Mouse (Mus musculus) ovary, postnatal 36 days (tissue): ENCODE measurements at regions not wholly inside any gene's neighbourhood (a gene's known extent, or its start where the extent isn't known, plus 50 kb on each side); places are given as distances from the start of the nearest gene placed in this dataset.
"Not testable (repeated sequence)": the region's sequence is repeated elsewhere in the genome, so short reads cannot be mapped to it uniquely, and the experiment has no call there.

Experiments used
- DNase-seq: peaks from one replicate; pipeline ENCODE4 v3.0.0; 2022; ENCODE audit warnings: low spot score, mixed read lengths

DNA sequence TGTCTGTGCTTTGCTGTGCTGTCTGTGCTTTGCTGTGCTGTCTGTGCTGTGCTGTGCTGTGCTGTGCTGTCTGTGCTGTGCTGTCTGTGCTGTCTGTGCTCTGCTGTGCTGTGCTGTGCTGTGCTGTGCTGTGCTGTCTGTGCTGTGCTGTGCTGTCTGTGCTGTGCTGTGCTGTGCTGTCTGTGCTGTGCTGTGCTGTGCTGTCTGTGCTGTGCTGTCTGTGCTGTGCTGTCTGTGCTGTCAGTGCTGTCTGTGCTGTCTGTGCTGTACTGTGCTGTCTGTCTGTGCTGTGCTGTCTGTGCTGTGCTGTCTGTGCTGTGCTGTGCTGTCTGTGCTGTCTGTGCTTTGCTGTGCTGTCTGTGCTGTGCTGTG, 196.5 kb downstream of the Tcp10c start:
- not testable (repeated sequence) for DNase-seq

DNA sequence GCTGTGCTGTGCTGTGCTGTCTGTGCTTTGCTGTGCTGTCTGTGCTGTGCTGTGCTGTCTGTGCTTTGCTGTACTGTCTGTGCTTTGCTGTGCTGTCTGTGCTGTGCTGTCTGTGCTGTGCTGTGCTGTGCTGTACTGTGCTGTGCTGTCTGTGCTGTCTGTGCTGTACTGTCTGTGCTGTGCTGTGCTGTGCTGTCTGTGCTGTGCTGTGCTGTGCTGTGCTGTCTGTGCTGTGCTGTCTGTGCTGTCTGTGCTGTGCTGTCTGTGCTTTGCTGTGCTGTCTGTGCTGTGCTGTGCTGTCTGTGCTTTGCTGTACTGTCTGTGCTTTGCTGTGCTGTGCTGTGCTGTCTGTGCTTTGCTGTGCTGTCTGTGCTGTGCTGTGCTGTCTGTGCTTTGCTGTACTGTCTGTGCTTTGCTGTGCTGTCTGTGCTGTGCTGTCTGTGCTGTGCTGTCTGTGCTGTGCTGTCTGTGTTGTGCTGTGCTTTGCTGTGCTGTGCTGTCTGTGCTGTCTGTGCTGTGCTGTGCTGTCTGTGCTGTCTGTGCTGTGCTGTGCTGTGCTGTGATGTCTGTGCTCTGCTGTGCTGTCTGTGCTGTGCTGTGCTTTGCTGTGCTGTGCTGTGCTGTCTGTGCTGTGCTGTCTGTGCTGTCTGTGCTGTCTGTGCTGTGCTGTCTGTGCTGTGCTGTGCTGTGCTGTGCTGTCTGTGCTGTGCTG, 197.5 kb downstream of the Tcp10c start:
- DNase-seq = not testable (repeated sequence)

DNA sequence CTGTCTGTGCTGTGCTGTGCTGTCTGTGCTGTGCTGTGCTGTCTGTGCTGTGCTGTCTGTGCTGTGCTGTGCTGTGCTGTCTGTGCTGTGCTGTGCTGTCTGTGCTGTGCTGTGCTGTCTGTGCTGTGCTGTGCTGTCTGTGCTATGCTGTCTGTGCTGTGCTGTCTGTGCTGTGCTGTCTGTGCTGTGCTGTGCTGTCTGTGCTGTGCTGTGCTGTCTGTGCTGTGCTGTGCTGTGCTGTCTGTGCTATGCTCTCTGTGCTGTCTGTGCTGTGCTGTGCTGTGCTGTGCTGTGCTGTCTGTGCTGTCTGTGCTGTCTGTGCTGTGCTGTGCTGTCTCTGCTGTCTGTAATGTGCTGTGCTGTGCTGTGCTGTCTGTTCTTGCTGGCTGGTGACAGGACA, 198.5 kb downstream of the Tcp10c start:
- not testable (repeated sequence) for DNase-seq

DNA sequence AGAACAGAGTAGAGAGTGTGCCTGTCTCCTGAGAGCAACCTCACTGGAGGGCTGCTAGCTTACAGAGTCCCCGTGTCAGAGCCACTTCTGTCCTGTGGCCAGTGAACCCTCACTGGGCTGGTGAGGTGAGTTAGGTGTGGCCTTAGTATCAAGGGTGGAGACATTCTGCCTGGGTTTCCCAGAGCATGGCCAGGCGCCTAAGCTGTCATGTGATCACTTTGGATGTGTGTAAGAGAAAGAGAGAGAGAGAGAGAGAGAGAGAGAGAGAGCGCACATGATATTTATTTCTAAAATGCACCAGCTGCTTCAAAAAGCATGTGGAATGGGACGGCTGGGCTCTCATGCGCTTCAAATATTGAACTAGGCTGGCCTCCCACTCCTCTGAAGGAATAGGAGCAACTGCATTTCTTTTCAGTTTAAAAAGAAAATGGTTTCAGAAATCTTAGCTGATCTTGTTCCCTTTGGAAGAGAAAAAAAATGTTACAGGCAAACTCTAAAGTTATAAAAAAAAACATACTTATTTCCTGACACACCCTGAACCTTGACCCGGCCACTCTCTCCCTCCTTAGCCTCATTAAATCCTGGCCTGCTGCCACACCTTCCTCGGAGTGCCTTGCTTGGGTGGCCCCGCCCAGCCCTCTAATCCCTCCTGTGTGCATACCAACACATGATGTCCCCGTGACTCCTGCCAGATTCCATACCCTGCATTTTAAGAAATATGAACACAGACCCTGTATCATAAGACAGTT, 201.1 kb downstream of the Tcp10c start:
- peak; percentile 43 for DNase-seq

DNA sequence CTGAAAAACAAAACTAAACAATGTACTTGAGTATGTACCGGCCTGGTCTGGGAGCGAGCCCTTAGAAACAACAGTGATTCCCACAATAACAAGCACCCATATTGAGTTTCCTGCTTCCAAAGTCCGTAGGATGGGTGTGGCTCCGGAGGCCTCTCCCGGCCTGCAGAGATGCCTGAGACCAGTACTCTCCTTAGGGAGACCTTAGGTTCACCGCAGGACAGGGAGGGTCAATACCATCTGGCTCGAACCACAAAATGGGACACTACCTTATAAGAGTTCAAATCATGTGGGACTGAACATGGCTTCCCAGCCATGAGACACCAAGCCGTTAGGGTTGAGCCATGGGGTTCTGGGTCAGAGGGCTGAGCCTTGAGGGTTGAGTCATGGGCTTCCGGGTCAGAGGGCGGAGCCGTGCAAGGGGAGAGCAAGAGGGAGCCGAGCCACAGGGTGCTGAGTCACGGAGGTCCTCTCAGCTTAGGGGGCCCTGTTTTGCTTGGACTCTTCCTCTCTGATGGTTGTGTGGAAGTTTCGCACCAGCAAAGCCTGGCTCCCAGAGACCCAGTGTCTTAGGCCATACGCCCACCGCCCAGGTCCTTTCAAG, 201.8 kb downstream of the Tcp10c start:
- not testable (repeated sequence) for DNase-seq

DNA sequence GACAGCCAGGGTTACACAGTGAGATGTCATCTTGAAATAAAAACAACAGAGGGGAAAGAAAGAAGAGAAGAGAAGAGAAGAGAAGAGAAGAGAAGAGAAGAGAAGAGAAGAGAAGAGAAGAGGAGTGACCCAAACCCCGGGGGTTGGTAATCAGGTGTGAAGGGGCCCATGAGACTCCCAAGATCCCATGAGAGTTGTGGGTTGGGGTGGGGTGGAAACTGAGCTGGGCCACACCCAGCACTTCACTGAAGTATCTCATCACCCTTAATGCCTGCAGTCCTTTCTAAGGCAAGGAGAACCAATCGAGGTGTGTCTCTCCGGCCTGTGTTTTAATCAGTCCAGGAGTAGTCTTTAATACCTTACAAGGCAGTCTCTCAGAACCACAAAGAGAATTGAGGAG, 201.5 kb upstream of the Afdn start:
- no peak for DNase-seq

DNA sequence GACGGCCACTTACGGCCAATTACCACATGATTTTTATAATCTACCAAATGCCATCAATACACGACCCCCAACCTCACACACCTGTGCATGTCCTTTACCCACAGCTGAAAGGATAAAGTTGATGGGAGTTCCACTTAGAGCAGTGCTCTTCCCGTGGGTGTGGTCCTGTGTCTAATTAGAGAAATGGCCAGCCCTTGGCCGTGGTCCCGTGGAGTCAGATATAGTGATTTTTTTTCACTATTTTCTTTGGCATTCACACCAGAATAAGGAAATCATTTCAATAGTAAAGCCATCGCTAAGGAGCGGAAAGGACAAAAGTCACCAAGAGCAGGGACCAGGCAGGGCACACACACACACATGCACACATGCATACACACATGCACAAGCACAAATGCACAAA, 199.0 kb upstream of the Afdn start:
- no peak for DNase-seq

DNA sequence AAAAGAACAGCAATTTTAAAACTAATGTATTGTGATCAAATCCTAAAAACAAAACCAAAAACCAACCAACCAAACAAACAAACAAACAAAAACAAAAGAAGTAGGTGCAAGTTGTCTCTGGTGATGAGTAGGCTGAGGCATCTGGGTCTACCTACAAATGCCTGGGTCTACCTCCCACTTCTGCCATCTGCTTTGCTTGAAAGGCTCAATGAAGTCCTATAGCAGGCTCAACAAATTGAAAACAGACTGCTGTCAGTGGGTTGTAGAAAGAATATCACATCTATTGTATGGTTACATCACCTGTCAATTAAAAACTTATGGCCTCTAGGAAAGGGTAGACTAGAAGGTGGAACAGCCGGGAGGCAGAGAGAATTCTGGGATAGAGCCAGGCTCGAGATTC, 197.4 kb upstream of the Afdn start:
- DNase-seq = no peak

DNA sequence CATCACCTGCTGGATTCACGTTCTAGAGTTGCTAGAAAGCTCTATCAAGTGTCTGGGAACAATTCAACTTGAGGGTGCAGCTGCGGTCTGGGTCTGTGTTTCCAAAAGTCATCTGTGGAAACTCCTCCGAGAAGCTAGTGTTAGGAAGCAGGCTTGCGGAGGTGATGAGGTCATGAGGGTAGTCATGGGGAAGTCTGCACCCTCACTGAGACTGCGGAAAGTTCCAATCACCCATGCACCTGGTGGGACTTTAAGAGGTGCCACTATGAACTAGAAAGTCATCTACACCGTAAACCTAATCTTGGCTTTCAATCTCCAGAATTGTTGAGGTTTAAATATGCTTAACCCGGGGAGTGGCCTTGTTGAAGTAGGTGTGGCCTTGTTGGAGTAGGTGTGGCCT, 195.5 kb upstream of the Afdn start:
- DNase-seq = no peak

DNA sequence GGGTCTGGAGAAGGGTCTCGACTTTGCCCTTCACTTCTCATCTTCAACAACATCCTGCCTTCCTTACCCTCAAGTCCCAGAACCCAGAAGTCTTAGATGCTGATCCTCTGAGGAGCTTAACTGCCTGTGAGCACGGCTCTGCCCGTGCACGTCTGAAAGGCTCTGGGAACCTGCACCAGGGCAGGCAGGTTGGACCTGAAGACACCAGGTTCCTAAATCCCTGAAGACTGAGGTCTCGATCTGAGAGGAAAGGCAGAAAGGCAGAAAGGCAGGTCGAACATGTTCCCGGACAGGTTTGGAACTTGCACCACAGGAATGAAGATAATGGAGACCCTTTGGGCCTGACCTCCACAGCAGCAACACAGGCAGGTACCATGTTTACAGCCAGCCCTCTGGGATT, 193.7 kb upstream of the Afdn start:
- no peak for DNase-seq

DNA sequence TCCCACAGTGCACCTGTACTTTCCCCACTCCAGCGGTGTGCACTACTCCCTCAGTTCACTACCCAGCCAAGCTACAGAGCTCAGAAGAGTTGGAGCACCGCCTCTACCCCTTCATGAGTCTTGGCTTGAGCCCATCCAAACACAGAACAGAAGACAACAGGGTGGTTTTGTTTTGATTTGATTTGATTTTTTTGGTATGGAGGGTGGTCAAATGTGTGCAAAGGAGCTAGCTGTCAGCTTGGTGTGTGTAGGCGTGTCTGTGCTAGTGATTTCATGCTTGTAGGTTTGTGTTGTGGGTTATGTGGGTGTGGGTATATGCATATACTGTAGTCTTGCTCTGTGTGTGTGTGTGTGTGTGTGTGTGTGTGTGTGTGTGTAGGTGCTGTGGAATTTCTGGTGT, 193.2 kb upstream of the Afdn start:
- DNase-seq = no peak

DNA sequence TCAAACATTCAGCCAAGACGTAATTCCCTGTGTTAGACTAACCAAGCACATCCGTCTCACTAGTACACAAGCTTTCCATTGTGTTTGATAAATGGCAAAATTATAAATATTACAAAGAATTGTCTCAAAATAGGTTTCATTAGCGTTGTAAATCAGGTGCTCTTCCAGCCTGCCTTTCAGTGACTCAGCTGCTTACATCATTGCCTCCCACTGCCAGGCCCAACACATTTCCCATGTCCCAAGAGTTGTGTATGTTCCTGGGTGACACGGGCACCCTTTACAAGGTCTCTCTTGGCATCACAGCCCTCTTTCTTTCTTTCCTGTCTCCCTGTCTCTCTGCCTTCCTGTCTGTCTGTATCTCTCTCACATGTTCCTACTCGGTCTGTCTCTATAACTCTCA, 189.5 kb upstream of the Afdn start:
- DNase-seq = no peak

DNA sequence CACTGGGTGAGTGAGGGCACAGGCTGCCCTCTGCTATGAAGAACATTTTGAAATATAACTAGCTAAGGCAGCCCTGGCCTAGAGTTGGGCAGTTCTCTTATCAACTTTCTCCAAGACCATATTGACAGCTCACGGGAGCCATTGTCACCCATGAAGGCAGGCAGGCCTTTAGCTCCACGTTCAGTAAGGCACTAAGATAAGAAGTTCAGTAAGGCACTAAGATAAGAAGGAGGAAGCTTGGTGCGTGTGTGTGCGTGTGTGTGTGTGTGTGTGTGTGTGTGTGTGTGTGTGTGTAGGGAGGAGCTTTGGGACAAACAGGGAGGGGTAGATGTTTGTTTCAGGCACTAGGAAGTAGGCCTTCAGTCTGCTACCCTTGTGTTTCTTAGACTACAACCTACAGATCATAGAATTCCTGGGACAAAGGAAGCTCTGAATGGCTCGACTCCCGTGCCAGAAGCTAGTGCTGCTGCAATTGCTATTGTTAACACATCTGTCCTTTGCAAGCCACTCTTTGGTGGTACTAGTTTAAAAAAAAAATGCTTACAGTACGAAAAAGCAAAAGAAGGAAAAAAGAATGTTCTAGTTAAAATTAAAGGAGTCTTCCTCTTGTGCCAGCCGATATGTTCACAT, 188.0 kb upstream of the Afdn start:
- no peak for DNase-seq

DNA sequence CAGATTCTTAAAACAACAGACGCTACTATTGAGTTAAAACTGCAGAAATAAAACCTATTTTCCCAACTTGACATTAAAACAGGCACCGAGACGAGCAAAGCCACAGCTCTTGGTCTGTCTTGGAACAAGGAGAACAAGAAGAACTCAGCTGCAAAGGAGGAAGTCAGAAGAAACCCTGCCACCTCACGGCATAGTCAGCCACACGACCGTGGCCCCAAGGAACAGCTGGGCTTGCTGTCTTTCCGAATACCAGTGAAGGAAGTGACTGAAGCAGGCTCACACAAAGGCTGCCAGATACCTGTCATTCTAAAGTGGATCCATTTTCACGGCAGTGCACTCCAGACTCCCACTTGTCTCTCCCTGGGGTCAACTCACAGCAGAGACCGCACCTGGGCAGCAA, 187.3 kb upstream of the Afdn start:
- DNase-seq = no peak

DNA sequence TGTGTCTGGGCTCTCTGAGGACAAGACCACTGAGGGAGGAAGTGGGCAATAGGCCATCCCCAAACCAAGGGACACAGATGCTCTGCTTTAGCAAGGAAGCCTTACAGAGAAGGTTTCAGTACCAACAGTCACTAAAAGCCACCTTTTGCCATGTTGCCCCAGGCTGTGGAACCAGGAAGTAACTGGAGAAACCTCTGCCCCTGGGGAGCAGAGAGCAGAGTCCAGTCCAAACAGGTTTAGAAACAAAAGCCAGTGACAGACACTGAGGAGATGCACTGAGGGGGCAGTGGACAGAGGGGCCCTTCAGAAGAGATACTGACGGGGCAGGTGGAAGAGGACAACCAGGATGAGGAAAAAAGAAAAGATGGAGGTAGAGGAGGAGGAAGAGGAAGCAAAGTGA, 186.2 kb upstream of the Afdn start:
- no peak for DNase-seq

DNA sequence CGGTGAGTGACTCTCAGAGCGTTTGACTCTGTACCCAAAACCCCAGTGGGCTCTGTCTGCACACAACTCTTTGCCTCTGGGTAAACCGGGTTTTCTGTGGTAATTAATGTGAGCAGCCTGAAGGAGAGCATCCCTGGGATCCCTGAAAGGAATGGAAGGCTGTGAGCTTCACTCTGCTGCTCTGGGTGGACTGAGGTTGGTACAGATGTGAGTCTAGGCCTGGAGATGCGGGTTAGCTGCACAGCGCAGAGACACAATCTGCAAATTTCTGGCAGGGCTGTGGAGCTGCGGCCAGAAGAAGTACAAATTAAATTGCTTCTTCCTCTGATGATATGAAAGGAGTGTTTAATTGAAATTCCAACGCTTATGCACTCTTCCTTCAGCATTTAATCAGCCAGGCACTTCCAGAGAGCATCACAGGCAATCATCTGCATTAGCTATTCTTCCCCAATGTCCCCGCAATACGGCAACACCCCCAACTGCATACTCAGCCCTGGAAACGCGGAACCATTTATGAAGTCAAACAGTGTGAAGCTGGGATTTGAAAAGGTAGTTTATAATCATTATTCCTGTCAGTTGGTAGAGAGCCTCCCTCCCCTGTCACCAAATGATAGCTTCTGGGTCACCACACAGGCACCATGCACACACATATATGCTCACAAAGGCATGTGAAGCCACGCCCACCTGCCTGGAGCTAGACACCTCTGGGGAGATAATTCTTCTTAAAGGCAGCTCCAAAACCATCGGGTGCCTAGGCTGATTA, 185.5 kb upstream of the Afdn start:
- no peak for DNase-seq

DNA sequence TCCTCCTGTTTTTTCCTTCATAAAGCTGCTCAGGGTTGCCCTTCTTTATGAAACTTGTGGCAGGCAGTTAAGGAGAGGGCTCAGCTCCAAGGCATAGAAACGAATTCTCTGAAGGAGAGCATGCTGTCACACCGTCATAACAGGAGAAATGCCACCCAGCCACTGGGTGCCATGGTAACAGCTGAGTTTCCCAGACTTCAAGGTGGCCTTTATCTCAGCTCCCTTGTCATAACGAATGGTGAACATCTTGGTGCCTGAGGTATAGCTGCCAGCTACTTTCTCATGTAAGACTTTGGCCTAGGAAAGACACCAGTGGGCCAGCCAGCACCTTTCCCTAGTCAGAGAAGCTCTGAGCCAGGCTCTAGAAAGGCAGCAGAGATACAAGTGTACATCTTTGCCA, 182.5 kb upstream of the Afdn start:
- no peak for DNase-seq

DNA sequence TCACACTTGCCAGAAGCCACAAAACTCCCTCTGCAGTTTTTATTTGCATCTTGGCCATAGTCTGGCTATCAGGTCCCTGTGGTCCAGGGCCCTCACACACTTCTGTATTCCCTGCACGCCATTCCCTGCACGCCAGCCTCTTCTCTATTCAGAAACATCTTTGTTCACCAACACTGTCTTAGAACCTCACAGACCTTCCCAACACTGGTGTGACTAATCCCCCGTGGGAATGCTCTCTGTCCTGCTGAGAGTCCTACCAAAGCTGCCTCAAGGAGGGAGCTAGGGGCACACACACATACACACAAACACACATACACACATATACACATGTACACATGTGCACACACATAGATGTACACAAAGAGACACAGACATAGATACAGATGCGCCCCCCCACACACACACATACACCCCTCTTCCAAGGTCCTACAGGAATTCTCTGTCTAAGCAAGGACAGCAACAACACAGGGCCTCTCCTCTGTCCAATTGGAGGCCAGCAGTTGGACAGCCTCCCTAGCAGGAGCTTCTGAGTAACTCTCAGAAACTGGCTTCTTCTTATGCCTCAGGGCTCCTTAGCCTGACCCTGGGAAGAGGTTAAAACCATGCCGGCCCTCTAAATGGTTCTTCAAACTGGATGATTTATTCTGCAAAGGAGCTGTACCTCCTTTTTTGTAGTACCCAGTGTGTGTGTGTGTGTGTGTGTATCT, 179.0 kb upstream of the Afdn start:
- DNase-seq = no peak

DNA sequence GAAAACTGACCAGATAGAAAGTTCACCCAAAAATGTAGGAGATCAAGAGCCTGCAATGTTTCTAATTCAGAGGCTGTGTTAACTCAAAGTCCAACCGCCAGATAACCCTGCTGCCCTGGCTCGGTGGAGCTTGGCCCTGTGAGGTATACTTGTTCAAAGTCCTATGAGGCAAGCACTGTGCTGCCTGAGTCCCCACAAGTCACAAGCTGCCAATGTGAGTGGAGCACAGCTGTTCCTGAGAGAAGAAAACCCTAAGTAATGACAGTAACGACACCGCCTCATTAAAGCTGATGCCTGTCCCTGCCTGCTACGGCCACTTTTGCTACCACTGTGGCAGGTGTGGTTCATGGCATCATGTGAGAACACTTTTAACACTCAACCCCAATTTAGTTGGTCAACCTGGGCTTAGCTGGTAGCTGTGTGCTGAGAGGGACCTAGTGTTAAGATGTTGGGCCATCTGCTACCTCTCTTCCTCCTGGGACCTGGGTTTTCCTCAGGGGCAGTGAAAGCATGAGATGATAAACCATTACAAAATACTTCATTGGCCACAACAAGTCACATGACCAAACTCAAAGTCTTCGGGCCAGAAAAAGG, 178.2 kb upstream of the Afdn start:
- no peak for DNase-seq

DNA sequence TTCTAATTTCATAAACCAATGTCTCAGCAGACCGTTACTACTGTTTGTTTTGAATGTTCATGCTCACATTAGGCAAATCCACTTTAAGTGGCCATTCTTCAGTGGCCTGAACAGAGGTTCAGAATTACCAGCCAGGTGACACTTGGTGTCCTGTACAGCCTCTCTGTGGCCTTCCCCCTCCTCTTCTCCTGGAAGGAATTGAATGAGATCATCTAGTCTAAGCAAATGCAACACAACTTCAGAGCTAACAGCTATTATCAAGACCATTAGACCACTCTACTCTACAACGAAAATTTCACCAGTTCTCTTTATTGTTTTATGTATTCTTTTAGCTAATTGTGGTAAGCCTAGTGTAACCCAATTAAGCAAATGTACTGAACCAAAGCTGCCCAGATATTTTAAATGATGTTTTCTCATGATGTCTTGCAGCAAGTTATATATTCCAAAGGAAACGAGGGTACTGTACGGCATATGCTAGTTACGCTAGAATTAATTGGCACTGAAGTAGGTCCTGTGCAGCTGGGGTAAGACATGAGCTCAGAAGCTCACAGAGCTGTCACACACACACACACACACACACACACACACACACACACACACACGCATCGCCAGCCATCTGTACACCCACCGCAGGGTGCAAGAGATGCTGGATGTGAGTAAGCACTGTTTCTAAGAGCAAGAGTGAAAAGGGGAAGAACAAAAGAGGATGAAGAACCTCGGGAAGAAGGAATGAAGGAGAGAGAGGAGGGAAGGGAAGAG, 176.7 kb upstream of the Afdn start:
- no peak for DNase-seq
